20 mouse cellular contexts compared by ENCODE assay signal in the genomic region with DNA sequence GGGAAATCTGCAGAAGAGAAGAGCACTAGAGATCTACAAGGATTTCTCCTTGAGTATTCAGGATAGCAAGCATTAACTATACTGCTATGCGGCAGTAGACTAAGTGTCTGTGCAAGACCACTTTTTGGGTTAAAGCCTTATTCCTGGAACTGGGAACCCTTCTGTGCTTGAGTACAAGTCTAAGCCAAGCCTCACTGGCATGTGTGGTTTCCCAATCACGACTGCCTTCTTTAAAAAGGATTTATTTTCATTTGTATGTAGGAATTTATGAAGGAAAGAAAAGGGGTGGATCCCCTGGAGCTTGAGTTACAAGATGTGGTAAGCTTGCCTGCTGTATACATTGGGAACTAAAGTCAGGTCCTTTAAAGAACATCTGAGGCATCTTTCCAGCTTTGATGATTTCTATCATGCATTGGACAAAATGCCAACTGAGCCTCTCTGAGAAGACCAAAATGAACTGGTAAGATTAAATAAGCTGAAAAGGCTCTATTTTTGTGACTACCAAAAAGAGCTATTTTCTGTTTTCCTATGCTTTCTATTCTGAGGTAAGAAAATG.
DNase-seq lines count a peak whose midpoint lies in the region; ATAC-seq and TF ChIP-seq lines count a peak whose summit lies in the region.
"Had no signal": no experiment of that assay in that cellular context is flagged by ENCODE, and none has a peak within 500 bp of the region (broad histone marks: within the 10 kb centered on the region; RNA-seq: fewer than 3 reads in every experiment).

No protein-coding gene starts in this region.

- no peaks in the 10 kb centered on the region for H3K27me3 ChIP-seq in embryonic facial prominence, embryonic 14.5 days (replicated peaks; ENCODE audit: control insufficient read depth, insufficient read depth, low read length)
- H3K27me3 ChIP-seq in embryonic facial prominence, embryonic 10.5 days (replicated peaks; ENCODE audit: low read depth, poor library complexity, severe bottlenecking) = no peaks in the 10 kb centered on the region
- no peaks in the 10 kb centered on the region for H3K27me3 ChIP-seq in forebrain, embryonic 13.5 days
- H3K27me3 ChIP-seq: embryonic facial prominence, embryonic 13.5 days; forebrain, embryonic 15.5 days; hindbrain, embryonic 12.5 days; hindbrain, embryonic 15.5 days had no signal

- no peak overlapping the region for H3K4me2 ChIP-seq in embryonic facial prominence, embryonic 14.5 days (ENCODE audit: low read depth, low read length)
- H3K4me2 ChIP-seq in forebrain, embryonic 13.5 days = no peak overlapping the region
- H3K4me2 ChIP-seq: embryonic facial prominence, embryonic 13.5 days; forebrain, embryonic 15.5 days; heart, embryonic 11.5 days; hindbrain, embryonic 12.5 days; hindbrain, embryonic 15.5 days had no signal

- H3K27ac ChIP-seq in embryonic facial prominence, embryonic 14.5 days (replicated peaks; ENCODE audit: low read depth, low read length) = no peak overlapping the region; the same call in 1 of the 2 replicates
- H3K27ac ChIP-seq in embryonic facial prominence, embryonic 10.5 days (replicated peaks) = no peak overlapping the region
- peak overlapping the region; percentile 53 for H3K27ac ChIP-seq in left cerebral cortex, adult 2 months
- no peak overlapping the region for H3K27ac ChIP-seq in forebrain, embryonic 13.5 days
- H3K27ac ChIP-seq: embryonic facial prominence, embryonic 13.5 days; forebrain, embryonic 15.5 days; gastrocnemius, adult 2 months; hindbrain, embryonic 12.5 days; hindbrain, embryonic 15.5 days had no signal

- no peak for TF ChIP-seq CTCF in left cerebral cortex, adult 2 months (IDR thresholded peaks at IDR 0.05)

- H3K9me3 ChIP-seq in embryonic facial prominence, embryonic 14.5 days (ENCODE audit: control insufficient read depth, low read length) = peaks cover 6% of the 10 kb centered on the region
- no peaks in the 10 kb centered on the region for H3K9me3 ChIP-seq in embryonic facial prominence, embryonic 10.5 days
- no peaks in the 10 kb centered on the region; the same call in 1 of the 2 replicates for H3K9me3 ChIP-seq in forebrain, embryonic 13.5 days (replicated peaks)
- H3K9me3 ChIP-seq: embryonic facial prominence, embryonic 13.5 days; forebrain, embryonic 15.5 days; hindbrain, embryonic 12.5 days had no signal

- peak; percentile 58 for DNase-seq in embryonic facial prominence, embryonic 14.5 days (ENCODE audit: low spot score)
- no peak for DNase-seq in embryonic facial prominence, embryonic 10.5 days (ENCODE audit: low spot score)
- DNase-seq in left cerebral cortex, adult 2 months (ENCODE audit: extremely low spot score in 1 of 2, low spot score in 2 of 2) = no peak
- no peak for DNase-seq in left cerebral cortex, adult 18-20 months (ENCODE audit: low spot score in 2 of 2)
- DNase-seq in telencephalon, adult 2 months (ENCODE audit: low read depth, low spot score) = peak; percentile 59
- DNase-seq: adrenal gland, adult 8-10 months; adrenal gland, postnatal 25 days; cerebellum, adult 18-20 months; cerebellum, adult 9-10 months; cerebellum, postnatal 14 days; gastrocnemius, adult 2 months; gastrocnemius, postnatal 14 days; kidney, adult 2 months had no signal

- H3K36me3 ChIP-seq in embryonic facial prominence, embryonic 14.5 days (ENCODE audit: control insufficient read depth, insufficient read depth, low read length) = 0 out of 2 replicates have a peak, but pooled peaks cover 4% of the 10 kb centered on the region
- H3K36me3 ChIP-seq in embryonic facial prominence, embryonic 10.5 days (replicated peaks) = peaks cover 18% of the 10 kb centered on the region
- 0 out of 2 replicates have a peak, but pooled peaks cover 3% of the 10 kb centered on the region for H3K36me3 ChIP-seq in forebrain, embryonic 13.5 days (ENCODE audit: poor library complexity, severe bottlenecking)
- H3K36me3 ChIP-seq: forebrain, embryonic 15.5 days had no signal

- no peaks in the 10 kb centered on the region for H3K4me1 ChIP-seq in embryonic facial prominence, embryonic 14.5 days (ENCODE audit: control insufficient read depth, insufficient read depth, low read length)
- H3K4me1 ChIP-seq in embryonic facial prominence, embryonic 10.5 days = no peaks in the 10 kb centered on the region
- no peaks in the 10 kb centered on the region for H3K4me1 ChIP-seq in forebrain, embryonic 13.5 days
- H3K4me1 ChIP-seq: embryonic facial prominence, embryonic 13.5 days; forebrain, embryonic 15.5 days; hindbrain, embryonic 12.5 days; hindbrain, embryonic 15.5 days had no signal

- no peak for ATAC-seq in embryonic facial prominence, embryonic 14.5 days (ENCODE audit: low read depth)
- ATAC-seq in forebrain, embryonic 13.5 days = no peak
- ATAC-seq: forebrain, embryonic 15.5 days; intestine, postnatal 0 days had no signal

- no peak overlapping the region for H3K4me3 ChIP-seq in embryonic facial prominence, embryonic 14.5 days (ENCODE audit: low read depth, low read length)
- no peak overlapping the region for H3K4me3 ChIP-seq in embryonic facial prominence, embryonic 10.5 days
- no peak overlapping the region for H3K4me3 ChIP-seq in left cerebral cortex, adult 2 months
- no peak overlapping the region for H3K4me3 ChIP-seq in forebrain, embryonic 13.5 days
- H3K4me3 ChIP-seq: embryonic facial prominence, embryonic 13.5 days; forebrain, embryonic 15.5 days; gastrocnemius, adult 2 months; hindbrain, embryonic 12.5 days; hindbrain, embryonic 15.5 days had no signal

- 69% methylated on average over 2 of the region's 2 CpGs for WGBS in embryonic facial prominence, embryonic 14.5 days
- WGBS in embryonic facial prominence, embryonic 10.5 days = 86% methylated on average over 2 of the region's 2 CpGs
- 84% methylated on average over 2 of the region's 2 CpGs for WGBS in forebrain, embryonic 13.5 days

- intact Hi-C loops in left cerebral cortex, adult 2 months (cut with DNase I) = loop anchor here (5.0 kb wide), 1 partner anchor 83 kb away; no protein-coding TSS in a partner anchor

- H3K9ac ChIP-seq in embryonic facial prominence, embryonic 14.5 days (ENCODE audit: low read depth, low read length) = no peak overlapping the region
- no peak overlapping the region for H3K9ac ChIP-seq in forebrain, embryonic 13.5 days
- H3K9ac ChIP-seq: embryonic facial prominence, embryonic 13.5 days; forebrain, embryonic 15.5 days; hindbrain, embryonic 12.5 days; hindbrain, embryonic 15.5 days had no signal

Comparison
In these comparisons a context has a peak if more than half of its experiments do, and no peak if none do; other contexts are left out.
1. DNase-seq: peak in embryonic facial prominence, embryonic 14.5 days (single experiment) and telencephalon, adult 2 months (single experiment); none in embryonic facial prominence, embryonic 10.5 days (single experiment), left cerebral cortex, adult 2 months (0 of 2) and left cerebral cortex, adult 18-20 months (0 of 2).